ENCODE assay signal across 23 mouse cellular contexts in the genomic region with DNA sequence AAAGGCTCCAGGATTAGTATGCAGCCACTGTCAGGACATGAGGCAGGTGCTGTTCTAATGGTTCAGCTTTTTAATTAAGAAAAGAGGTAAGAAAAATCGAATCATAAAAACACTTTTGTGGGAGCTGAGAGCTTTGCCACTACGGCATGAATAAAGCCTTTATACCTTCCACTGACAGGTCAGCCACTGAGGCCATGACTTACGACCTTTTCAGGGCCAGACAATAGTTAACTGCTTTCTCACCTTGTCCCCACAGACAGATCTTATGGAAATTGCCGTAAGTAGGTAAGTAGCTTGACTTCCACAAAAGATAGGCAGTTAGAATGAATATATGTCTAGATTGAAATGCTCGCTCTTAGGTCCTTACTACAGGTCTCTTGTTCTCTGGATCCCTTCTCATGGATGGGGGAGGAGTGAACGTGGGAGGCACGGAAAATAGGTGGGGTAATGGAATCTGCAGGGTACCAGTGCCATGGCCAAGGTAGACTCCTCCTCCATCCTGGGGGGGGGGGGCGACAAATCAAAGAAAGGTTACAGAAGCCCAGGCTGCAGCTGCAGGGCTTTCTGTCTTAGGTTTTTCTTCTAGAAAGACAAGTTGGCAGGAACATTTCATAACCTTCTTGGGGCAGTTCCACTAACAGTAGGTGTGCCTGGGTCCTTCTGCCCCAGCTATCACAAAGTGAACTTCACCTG. TPM values are rescaled to one million over a fixed set of nuclear protein-coding genes. Genes with fewer than 3 reads are reported as not detected.
DNase-seq lines count a peak whose midpoint lies in the region; ATAC-seq and TF ChIP-seq lines count a peak whose summit lies in the region.
"Had no signal": no experiment of that assay in that cellular context is flagged by ENCODE, and none has a peak within 500 bp of the region (broad histone marks: within the 10 kb centered on the region; RNA-seq: fewer than 3 reads in every experiment).

No protein-coding gene starts in this region.

- DNase-seq in cerebellum, postnatal 10 days: peak; percentile 28 to 38
- DNase-seq in cerebellum, adult 9-10 months: no peak
- peak; percentile 42 for DNase-seq in neural tube, embryonic 10.5 days (ENCODE audit: extremely low spot score, low spot score)
- DNase-seq in hindbrain, postnatal 0 days (ENCODE audit: low spot score): no peak
- DNase-seq in right cerebral cortex, postnatal 4 days: no peak
- no peak for DNase-seq in c-Kit-positive CD71-positive TER-119-positive erythroid progenitor cells, embryonic 14.5 days (ENCODE audit: low spot score)
- DNase-seq: cerebellum, adult 9-11 months; heart, postnatal 4 days; kidney, adult 11 months; kidney, postnatal 14 days; liver, postnatal 0 days; lung, postnatal 4 days; retina, postnatal 1 day; thymus, postnatal 4 days had no signal

- no peaks in the 10 kb centered on the region for H3K9me3 ChIP-seq in neural tube, embryonic 15.5 days (replicated peaks)
- no peaks in the 10 kb centered on the region for H3K9me3 ChIP-seq in hindbrain, postnatal 0 days (ENCODE audit: low read length)
- no peaks in the 10 kb centered on the region for H3K9me3 ChIP-seq in kidney, embryonic 15.5 days (replicated peaks)
- H3K9me3 ChIP-seq: embryonic facial prominence, embryonic 12.5 days; heart, embryonic 12.5 days had no signal

- H3K27me3 ChIP-seq in neural tube, embryonic 15.5 days (replicated peaks): peaks cover 83% of the 10 kb centered on the region
- peaks cover 39% of the 10 kb centered on the region; the same call in 1 of the 2 replicates for H3K27me3 ChIP-seq in hindbrain, postnatal 0 days (ENCODE audit: insufficient read depth, low read length)
- peaks cover 97% of the 10 kb centered on the region for H3K27me3 ChIP-seq in kidney, embryonic 15.5 days

- no peak for ATAC-seq in neural tube, embryonic 15.5 days (ENCODE audit: low FRiP score)
- ATAC-seq in hindbrain, postnatal 0 days: no peak
- ATAC-seq in kidney, embryonic 15.5 days (replicated peaks; ENCODE audit: low FRiP score): no peak
- ATAC-seq: CD4-positive, CD25-positive, alpha-beta regulatory T cell, adult 4 months; liver, postnatal 0 days had no signal

- H3K4me1 ChIP-seq in neural tube, embryonic 15.5 days: no peaks in the 10 kb centered on the region
- H3K4me1 ChIP-seq in hindbrain, postnatal 0 days (ENCODE audit: insufficient read depth, low read length): no peaks in the 10 kb centered on the region
- no peaks in the 10 kb centered on the region for H3K4me1 ChIP-seq in kidney, embryonic 15.5 days
- H3K4me1 ChIP-seq: embryonic facial prominence, embryonic 12.5 days; heart, embryonic 12.5 days had no signal

- no peak overlapping the region for H3K9ac ChIP-seq in neural tube, embryonic 15.5 days (replicated peaks)
- no peak overlapping the region for H3K9ac ChIP-seq in hindbrain, postnatal 0 days (replicated peaks; ENCODE audit: low read length)
- H3K9ac ChIP-seq in kidney, embryonic 15.5 days: no peak overlapping the region
- H3K9ac ChIP-seq: embryonic facial prominence, embryonic 12.5 days; heart, embryonic 12.5 days; liver, postnatal 0 days had no signal

- no peak overlapping the region for H3K4me3 ChIP-seq in neural tube, embryonic 15.5 days (replicated peaks)
- no peak overlapping the region for H3K4me3 ChIP-seq in hindbrain, postnatal 0 days (ENCODE audit: low read length)
- H3K4me3 ChIP-seq in kidney, embryonic 15.5 days (replicated peaks): no peak overlapping the region
- H3K4me3 ChIP-seq: embryonic facial prominence, embryonic 12.5 days; heart, embryonic 12.5 days had no signal

- 14% methylated on average over 8 of the region's 8 CpGs for WGBS in neural tube, embryonic 15.5 days
- 26% methylated on average over 8 of the region's 8 CpGs for WGBS in hindbrain, postnatal 0 days
- WGBS in kidney, embryonic 15.5 days: 2% methylated on average over 8 of the region's 8 CpGs

- no peak overlapping the region for H3K4me2 ChIP-seq in neural tube, embryonic 15.5 days
- H3K4me2 ChIP-seq in hindbrain, postnatal 0 days (ENCODE audit: low read depth, low read length): no peak overlapping the region
- H3K4me2 ChIP-seq in kidney, embryonic 15.5 days: no peak overlapping the region
- H3K4me2 ChIP-seq: embryonic facial prominence, embryonic 12.5 days; heart, embryonic 12.5 days had no signal

- H3K36me3 ChIP-seq in neural tube, embryonic 15.5 days: no peaks in the 10 kb centered on the region
- H3K36me3 ChIP-seq in hindbrain, postnatal 0 days (ENCODE audit: insufficient read depth, low read length): no peaks in the 10 kb centered on the region
- H3K36me3 ChIP-seq in kidney, embryonic 15.5 days: no peaks in the 10 kb centered on the region
- H3K36me3 ChIP-seq: embryonic facial prominence, embryonic 12.5 days; G1E; heart, embryonic 12.5 days had no signal

- no peak overlapping the region; the same call in 1 of the 2 replicates for H3K27ac ChIP-seq in neural tube, embryonic 15.5 days (replicated peaks)
- H3K27ac ChIP-seq in hindbrain, postnatal 0 days: peak overlapping the region; percentile 42; the same call in 1 of the 2 replicates
- H3K27ac ChIP-seq in kidney, embryonic 15.5 days: no peak overlapping the region
- H3K27ac ChIP-seq: embryonic facial prominence, embryonic 12.5 days had no signal

- TF ChIP-seq CTCF in hindbrain, postnatal 0 days (IDR thresholded peaks at IDR 0.05; ENCODE audit: low read depth): no peak

RNA-seq across cellular contexts. Expression of a gene that starts 27.9 kb away (rescaled TPM):
- polyA plus RNA-seq in neural tube, embryonic 15.5 days (2015; fragmentation: Nextera tagmentation; extraction: Ambion mirVana): 9.7 and 13.2 TPM in 2 replicates
- 281 and 342 TPM in 2 replicates for total RNA-seq in hindbrain, postnatal 0 days (2014; rRNA removed)
- polyA plus RNA-seq in hindbrain, postnatal 0 days (2015; fragmentation: Nextera tagmentation; extraction: Ambion mirVana): 19.7 and 21.5 TPM in 2 replicates
- not detected in 2 replicates for polyA plus RNA-seq in kidney, embryonic 15.5 days (2015; fragmentation: Nextera tagmentation; extraction: Ambion mirVana)
- total RNA-seq: heart, postnatal 4 days; monocyte, adult 5-6 weeks had no signal
- polyA plus RNA-seq: CD4-positive, CD25-positive, alpha-beta regulatory T cell, adult 4 months; G1E; gonadal fat pad, adult 2 months; liver, postnatal 0 days; small intestine, adult 2 months had no signal

RNA-seq across cellular contexts. Expression of a gene that starts 31.3 kb away (rescaled TPM):
- 28.3 and 44.9 TPM in 2 replicates for polyA plus RNA-seq in neural tube, embryonic 15.5 days (2015; fragmentation: Nextera tagmentation; extraction: Ambion mirVana)
- total RNA-seq in hindbrain, postnatal 0 days (2014; rRNA removed): 107 and 144 TPM in 2 replicates
- 51.0 and 58.2 TPM in 2 replicates for polyA plus RNA-seq in hindbrain, postnatal 0 days (2015; fragmentation: Nextera tagmentation; extraction: Ambion mirVana)
- not detected in 2 replicates for polyA plus RNA-seq in kidney, embryonic 15.5 days (2015; fragmentation: Nextera tagmentation; extraction: Ambion mirVana)
- total RNA-seq: heart, postnatal 4 days; monocyte, adult 5-6 weeks had no signal
- polyA plus RNA-seq: G1E; gonadal fat pad, adult 2 months; liver, postnatal 0 days; small intestine, adult 2 months had no signal

Comparison
In these comparisons a context has a peak if more than half of its experiments do, and no peak if none do; other contexts are left out.
1. DNase-seq: peak in cerebellum, postnatal 10 days (2 of 2) and neural tube, embryonic 10.5 days (single experiment); none in cerebellum, adult 9-10 months (single experiment), hindbrain, postnatal 0 days (single experiment), right cerebral cortex, postnatal 4 days (single experiment) and c-Kit-positive CD71-positive TER-119-positive erythroid progenitor cells, embryonic 14.5 days (single experiment).
2. RNA of a gene that starts 27.9 kb away (polyA plus RNA-seq): 19.7 to 21.5 TPM in hindbrain, postnatal 0 days and 9.7 to 13.2 TPM in neural tube, embryonic 15.5 days; not detected in kidney, embryonic 15.5 days; every median in the first group is over 10 times any median in the second.
3. RNA of a gene that starts 31.3 kb away (polyA plus RNA-seq): 51.0 to 58.2 TPM in hindbrain, postnatal 0 days and 28.3 to 44.9 TPM in neural tube, embryonic 15.5 days; not detected in kidney, embryonic 15.5 days; every median in the first group is over 10 times any median in the second.